Mouse (Mus musculus): Measurements from ENCODE around the gene Gm36176. TPM values are rescaled to one million over a fixed set of nuclear protein-coding genes. Genes with fewer than 3 reads are reported as not detected.

Gene Gm36176
- polyA plus RNA-seq, 2 experiments: not detected

- Histone ChIP-seq H3K27me3 (ENCODE audit: control insufficient read depth, insufficient read depth, low read length) (no peaks in the 10 kb centered on the region), H3K4me3 (ENCODE audit: insufficient read depth in 1 of 2, low read depth in 2 of 2, low read length in 2 of 2) (no peak within 1 kb of the TSS), H3K4me2 (ENCODE audit: low read depth) (no peak within 1 kb of the TSS), H3K9ac (replicated peaks) (no peak within 1 kb of the TSS), H3K9me3 (ENCODE audit: control insufficient read depth, low read length) (no peaks in the 10 kb centered on the region), H3K27ac (no peak within 1 kb of the TSS), H3K36me3 (replicated peaks; ENCODE audit: control insufficient read depth, insufficient read depth, low read depth) (no peaks in the 10 kb centered on the region), H3K4me1 (replicated peaks; ENCODE audit: control insufficient read depth in 2 of 2, insufficient read depth in 2 of 2, low read length in 1 of 2) (no peaks in the 10 kb centered on the region)
- WGBS (ENCODE audit: insufficient replicate concordance): 59% methylated on average over 5 of the region's 5 CpGs
- DNase-seq (ENCODE audit: low read depth in 3 of 3, low spot score in 3 of 3) (no peak), ATAC-seq (ENCODE audit: insufficient read depth) (no peak)
- TF ChIP-seq CTCF (IDR thresholded peaks at IDR 0.05; ENCODE audit: low read depth): no peak
- no peak for TF ChIP-seq EP300 (IDR thresholded peaks at IDR 0.05; ENCODE audit: low read depth)
Observed at GRCm38 (mm10) chr10:77811743-77812142, 34.9 kb upstream of the Gm36176 start, which contains the start of gene Gm9507. TSS of gene Gm9507 (minus strand) at chr10:77811843.

DNA sequence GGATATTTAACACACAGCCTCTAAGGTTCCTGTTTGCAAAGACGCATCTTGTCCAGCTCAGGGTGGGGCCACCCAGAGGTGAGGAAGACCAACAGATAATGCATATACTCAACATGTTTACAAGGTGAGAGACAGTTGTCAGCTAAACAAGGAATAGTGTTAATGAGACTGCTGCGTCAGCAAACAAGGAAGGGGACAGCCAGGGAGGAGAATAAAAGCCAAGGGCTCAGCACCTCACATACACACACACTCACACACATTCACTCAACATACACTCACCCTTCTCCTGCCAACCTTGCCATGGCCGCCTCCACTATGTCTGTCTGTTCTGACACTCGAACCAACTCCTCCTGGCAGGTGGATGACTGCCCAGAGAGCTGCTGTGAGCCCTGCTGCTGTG lies 32.2 kb upstream of the Gm36176 start, which contains the start of gene Gm2696:
TSS of gene Gm2696 (plus strand) at position 301 of the 400 bp plus-strand sequence.
- Histone ChIP-seq H3K9me3 (ENCODE audit: control insufficient read depth, low read length) (no peaks in the 10 kb centered on the region), H3K4me2 (ENCODE audit: low read depth) (no peak within 1 kb of the TSS), H3K36me3 (replicated peaks; ENCODE audit: control insufficient read depth, insufficient read depth, low read depth) (no peaks in the 10 kb centered on the region), H3K27ac (no peak within 1 kb of the TSS), H3K4me1 (replicated peaks; ENCODE audit: control insufficient read depth in 2 of 2, insufficient read depth in 2 of 2, low read length in 1 of 2) (no peaks in the 10 kb centered on the region), H3K4me3 (ENCODE audit: insufficient read depth in 1 of 2, low read depth in 2 of 2, low read length in 2 of 2) (no peak within 1 kb of the TSS), H3K27me3 (ENCODE audit: control insufficient read depth, insufficient read depth, low read length) (no peaks in the 10 kb centered on the region), H3K9ac (replicated peaks) (no peak within 1 kb of the TSS)
- TF ChIP-seq EP300 (IDR thresholded peaks at IDR 0.05; ENCODE audit: low read depth): no peak
- TF ChIP-seq CTCF (IDR thresholded peaks at IDR 0.05; ENCODE audit: low read depth): no peak
- ATAC-seq (ENCODE audit: insufficient read depth): no peak
- DNase-seq (ENCODE audit: low read depth in 3 of 3, low spot score in 3 of 3): no peak
- WGBS (ENCODE audit: insufficient replicate concordance): 34% methylated on average over 4 of the region's 4 CpGs

GRCm38 (mm10) chr10:77815514-77815913 lies 31.1 kb upstream of the Gm36176 start:
- Histone ChIP-seq H3K4me3 (ENCODE audit: insufficient read depth in 1 of 2, low read depth in 2 of 2, low read length in 2 of 2) (no peak overlapping the region), H3K4me2 (ENCODE audit: low read depth) (no peak overlapping the region), H3K27ac (no peak overlapping the region), H3K36me3 (replicated peaks; ENCODE audit: control insufficient read depth, insufficient read depth, low read depth) (no peaks in the 10 kb centered on the region), H3K4me1 (replicated peaks; ENCODE audit: control insufficient read depth in 2 of 2, insufficient read depth in 2 of 2, low read length in 1 of 2) (no peaks in the 10 kb centered on the region), H3K9me3 (ENCODE audit: control insufficient read depth, low read length) (no peaks in the 10 kb centered on the region), H3K27me3 (ENCODE audit: control insufficient read depth, insufficient read depth, low read length) (no peaks in the 10 kb centered on the region), H3K9ac (replicated peaks) (no peak overlapping the region)
- TF ChIP-seq EP300 (IDR thresholded peaks at IDR 0.05; ENCODE audit: low read depth): no peak
- peak; percentile 75 for TF ChIP-seq CTCF (IDR thresholded peaks at IDR 0.05; ENCODE audit: low read depth)
- WGBS (ENCODE audit: insufficient replicate concordance): 17% methylated on average over 5 of the region's 5 CpGs
- ATAC-seq (ENCODE audit: insufficient read depth): no peak
- no peak for DNase-seq (ENCODE audit: low read depth in 3 of 3, low spot score in 3 of 3)

DNA sequence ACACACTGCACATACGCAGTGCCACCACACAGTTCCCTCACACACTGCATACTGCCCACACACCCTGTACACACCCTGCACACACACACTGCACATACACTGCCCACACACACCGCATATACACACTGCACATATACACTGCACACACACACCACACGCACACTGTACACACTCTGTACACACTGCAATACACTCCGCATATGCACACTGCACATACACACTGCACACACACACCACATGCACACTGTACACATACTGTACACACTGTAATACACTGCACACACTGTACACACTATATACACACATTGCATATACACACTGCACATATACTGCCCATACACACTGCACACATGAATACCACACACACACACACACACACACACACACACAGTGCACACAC lies 28.1 kb upstream of the Gm36176 start:
- no peak overlapping the region for H3K4me3 ChIP-seq (ENCODE audit: insufficient read depth in 1 of 2, low read depth in 2 of 2, low read length in 2 of 2)
- H3K36me3 ChIP-seq (replicated peaks; ENCODE audit: control insufficient read depth, insufficient read depth, low read depth): no peaks in the 10 kb centered on the region
- DNase-seq (ENCODE audit: low read depth in 3 of 3, low spot score in 3 of 3) (no peak), ATAC-seq (ENCODE audit: insufficient read depth) (no peak)
- H3K9me3 ChIP-seq (ENCODE audit: control insufficient read depth, low read length): no peaks in the 10 kb centered on the region
- no peaks in the 10 kb centered on the region for H3K27me3 ChIP-seq (ENCODE audit: control insufficient read depth, insufficient read depth, low read length)
- H3K9ac ChIP-seq (replicated peaks): no peak overlapping the region
- no peak overlapping the region for H3K27ac ChIP-seq
- H3K4me1 ChIP-seq (replicated peaks; ENCODE audit: control insufficient read depth in 2 of 2, insufficient read depth in 2 of 2, low read length in 1 of 2): no peaks in the 10 kb centered on the region
- TF ChIP-seq EP300 (IDR thresholded peaks at IDR 0.05; ENCODE audit: low read depth) (no peak), CTCF (IDR thresholded peaks at IDR 0.05; ENCODE audit: low read depth) (no peak)
- 82% methylated on average over 4 of the region's 4 CpGs for WGBS (ENCODE audit: insufficient replicate concordance)
- H3K4me2 ChIP-seq (ENCODE audit: low read depth): no peak overlapping the region

DNA sequence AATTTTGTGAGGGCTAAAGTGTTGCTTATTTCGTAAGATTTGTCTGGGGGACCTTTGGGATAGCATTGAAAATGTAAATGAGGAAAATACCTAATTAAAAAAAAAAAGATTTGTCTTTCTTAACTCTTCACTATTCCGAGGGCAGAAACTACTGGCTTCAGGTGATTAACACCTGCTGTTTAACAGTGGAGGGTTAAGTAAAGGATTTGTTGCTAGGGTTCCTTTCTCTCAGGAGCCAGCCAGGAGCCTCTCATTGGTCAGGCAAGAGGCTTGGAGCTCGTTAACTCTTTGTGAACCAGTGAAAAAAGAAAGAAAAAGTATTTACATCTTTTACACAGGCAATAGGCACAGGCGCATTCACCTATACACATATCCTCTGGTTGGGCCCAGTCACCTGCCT lies 27.4 kb upstream of the Gm36176 start:
- Histone ChIP-seq H3K4me1 (replicated peaks; ENCODE audit: control insufficient read depth in 2 of 2, insufficient read depth in 2 of 2, low read length in 1 of 2) (no peaks in the 10 kb centered on the region), H3K4me2 (ENCODE audit: low read depth) (no peak overlapping the region), H3K27ac (no peak overlapping the region), H3K27me3 (ENCODE audit: control insufficient read depth, insufficient read depth, low read length) (no peaks in the 10 kb centered on the region), H3K4me3 (ENCODE audit: insufficient read depth in 1 of 2, low read depth in 2 of 2, low read length in 2 of 2) (no peak overlapping the region), H3K9me3 (ENCODE audit: control insufficient read depth, low read length) (no peaks in the 10 kb centered on the region), H3K36me3 (replicated peaks; ENCODE audit: control insufficient read depth, insufficient read depth, low read depth) (no peaks in the 10 kb centered on the region), H3K9ac (replicated peaks) (no peak overlapping the region)
- WGBS (ENCODE audit: insufficient replicate concordance): 40% methylated on average over 4 of the region's 4 CpGs
- no peak for ATAC-seq (ENCODE audit: insufficient read depth)
- DNase-seq (ENCODE audit: low read depth in 3 of 3, low spot score in 3 of 3): no peak
- TF ChIP-seq CTCF (IDR thresholded peaks at IDR 0.05; ENCODE audit: low read depth) (no peak), EP300 (IDR thresholded peaks at IDR 0.05; ENCODE audit: low read depth) (no peak)

Data from liver, embryonic 14.5 days (tissue).